Mouse (Mus musculus) heart, embryonic 10.5 days (tissue): ENCODE measurements around the gene Sik1. TPM values are rescaled to one million over a fixed set of nuclear protein-coding genes. Genes with fewer than 3 reads are reported as not detected.

Source experiments
- DNase-seq: peaks from one replicate; pipeline ENCODE4 v3.0.0-alpha.2; 2017; ENCODE audit warnings: low spot score
- H3K27ac ChIP-seq: fragments of 300-500 bp; sonication (generic); 2 replicates; pipeline ENCODE4 v1.5.1; 2016; ENCODE audit warnings: mild to moderate bottlenecking
- H3K27me3 ChIP-seq: fragments of 300-500 bp; sonication (generic); 2 replicates; pipeline ENCODE4 v1.6.1; 2016; ENCODE audit warnings: mild to moderate bottlenecking; ENCODE audit not compliant: poor library complexity, insufficient read depth, severe bottlenecking
- H3K36me3 ChIP-seq: fragments of 300-500 bp; sonication (generic); 2 replicates; pipeline ENCODE4 v1.6.1; 2016; ENCODE audit warnings: mild to moderate bottlenecking, moderate library complexity
- H3K4me1 ChIP-seq: fragments of 300-500 bp; sonication (generic); 2 replicates; pipeline ENCODE4 v1.6.1; 2016; ENCODE audit warnings: mild to moderate bottlenecking
- H3K4me3 ChIP-seq: fragments of 300-500 bp; sonication (generic); 2 replicates; pipeline ENCODE4 v1.5.1; 2016; ENCODE audit warnings: mild to moderate bottlenecking, moderate library complexity
- H3K9me3 ChIP-seq: fragments of 300-500 bp; sonication (generic); 2 replicates; pipeline ENCODE4 v1.6.1; 2016; ENCODE audit warnings: mild to moderate bottlenecking, moderate library complexity
- WGBS: fragments of 180-500 bp; shearing (Covaris S2); methylation state at CpG from one replicate; pipeline ENCODE4 v1.1.7; 2016; 5-methylcytosine and 5-hydroxymethylcytosine counted together
- polyA plus RNA-seq: library from polyadenylated mRNA; unstranded; fragments of >200 nt; fragmentation: Nextera tagmentation; extraction: Ambion mirVana; gene quantifications from 2 replicates; pipeline ENCODE4 v1.2.1, GENCODE M21; 2016

Sik1 gene
- polyA plus RNA-seq, 1 experiment from 2014 or later, result 22.0 TPM

- Histone ChIP-seq H3K27me3 (no peaks in the 10 kb centered on the region), H3K36me3 (peaks cover 6% of the 10 kb centered on the region; the same call in 1 of the 2 replicates), H3K9me3 (peaks cover 3% of the 10 kb centered on the region), H3K4me1 (peaks cover 47% of the 10 kb centered on the region), H3K4me3 (no peak overlapping the region), H3K27ac (peak overlapping the region; percentile 76; the same call in 1 of the 2 replicates)
- WGBS, result 88% methylated on average over 9 of the region's 9 CpGs
- no peak for DNase-seq
Measured at GRCm38 (mm10) chr17:31832577-31832964, 23.0 kb downstream of the Sik1 start.

- 84% methylated on average over 14 of the region's 14 CpGs for WGBS
- H3K27ac ChIP-seq, result peak overlapping the region; percentile 18; the same call in 1 of the 2 replicates
- H3K4me3 ChIP-seq, result no peak overlapping the region
- peaks cover 6% of the 10 kb centered on the region; the same call in 1 of the 2 replicates for H3K36me3 ChIP-seq
- H3K4me1 ChIP-seq, result peaks cover 47% of the 10 kb centered on the region
- no peaks in the 10 kb centered on the region for H3K27me3 ChIP-seq
- DNase-seq, result no peak
- H3K9me3 ChIP-seq, result peaks cover 3% of the 10 kb centered on the region
Measured at GRCm38 (mm10) chr17:31831866-31832576, 23.6 kb downstream of the Sik1 start.

GRCm38 (mm10) chr17:31831097-31831865, 24.3 kb downstream of the Sik1 start:
- 60% methylated on average over 6 of the region's 6 CpGs for WGBS
- Histone ChIP-seq H3K27me3 (no peaks in the 10 kb centered on the region), H3K4me3 (no peak overlapping the region), H3K4me1 (peaks cover 51% of the 10 kb centered on the region), H3K9me3 (peaks cover 3% of the 10 kb centered on the region), H3K27ac (peak overlapping the region; percentile 42), H3K36me3 (peaks cover 6% of the 10 kb centered on the region; the same call in 1 of the 2 replicates)
- no peak for DNase-seq

GRCm38 (mm10) chr17:31830506-31831075, 25.0 kb downstream of the Sik1 start:
- H3K27ac ChIP-seq, result peak overlapping the region; percentile 42; the same call in 1 of the 2 replicates
- peaks cover 3% of the 10 kb centered on the region; the same call in 1 of the 2 replicates for H3K27me3 ChIP-seq
- peaks cover 51% of the 10 kb centered on the region for H3K4me1 ChIP-seq
- DNase-seq, result no peak
- WGBS, result 82% methylated on average over 8 of the region's 8 CpGs
- no peak overlapping the region for H3K4me3 ChIP-seq
- H3K36me3 ChIP-seq, result peaks cover under 1% of the 10 kb centered on the region; the same call in 1 of the 2 replicates
- peaks cover under 1% of the 10 kb centered on the region; the same call in 1 of the 2 replicates for H3K9me3 ChIP-seq

GRCm38 (mm10) chr17:31828916-31829315, 26.7 kb downstream of the Sik1 start:
- peaks cover 5% of the 10 kb centered on the region; the same call in 1 of the 2 replicates for H3K27me3 ChIP-seq
- no peaks in the 10 kb centered on the region for H3K36me3 ChIP-seq
- H3K4me1 ChIP-seq, result peaks cover 37% of the 10 kb centered on the region
- WGBS, result 93% methylated on average over 5 of the region's 5 CpGs
- H3K9me3 ChIP-seq, result no peaks in the 10 kb centered on the region
- no peak overlapping the region for H3K27ac ChIP-seq
- H3K4me3 ChIP-seq, result no peak overlapping the region
- no peak for DNase-seq

GRCm38 (mm10) chr17:31828118-31828517, 27.5 kb downstream of the Sik1 start:
- H3K27me3 ChIP-seq, result peaks cover 5% of the 10 kb centered on the region; the same call in 1 of the 2 replicates
- H3K27ac ChIP-seq, result no peak overlapping the region; the same call in 1 of the 2 replicates
- 71% methylated on average over 5 of the region's 5 CpGs for WGBS
- no peaks in the 10 kb centered on the region for H3K36me3 ChIP-seq
- H3K9me3 ChIP-seq, result no peaks in the 10 kb centered on the region
- H3K4me1 ChIP-seq, result peaks cover 29% of the 10 kb centered on the region
- no peak for DNase-seq
- H3K4me3 ChIP-seq, result no peak overlapping the region

- peak overlapping the region; percentile 63; the same call in 1 of the 2 replicates for H3K27ac ChIP-seq
- H3K27me3 ChIP-seq, result peaks cover 5% of the 10 kb centered on the region; the same call in 1 of the 2 replicates
- no peaks in the 10 kb centered on the region for H3K36me3 ChIP-seq
- DNase-seq, result no peak
- WGBS, result 59% methylated on average over 5 of the region's 5 CpGs
- no peak overlapping the region for H3K4me3 ChIP-seq
- no peaks in the 10 kb centered on the region for H3K9me3 ChIP-seq
- peaks cover 25% of the 10 kb centered on the region for H3K4me1 ChIP-seq
Measured at GRCm38 (mm10) chr17:31827206-31827605, 28.4 kb downstream of the Sik1 start.

- DNase-seq, result no peak
- 0 out of 2 replicates have a peak overlapping the region, but pooled peaks have one; percentile 63 for H3K27ac ChIP-seq
- peaks cover 5% of the 10 kb centered on the region; the same call in 1 of the 2 replicates for H3K27me3 ChIP-seq
- H3K9me3 ChIP-seq, result no peaks in the 10 kb centered on the region
- 63% methylated on average over 6 of the region's 6 CpGs for WGBS
- H3K4me1 ChIP-seq, result peaks cover 25% of the 10 kb centered on the region
- H3K36me3 ChIP-seq, result no peaks in the 10 kb centered on the region
- no peak overlapping the region for H3K4me3 ChIP-seq
Measured at GRCm38 (mm10) chr17:31826669-31827068, 28.9 kb downstream of the Sik1 start.

- Histone ChIP-seq H3K36me3 (no peaks in the 10 kb centered on the region), H3K4me1 (peaks cover 31% of the 10 kb centered on the region), H3K27me3 (peaks cover 5% of the 10 kb centered on the region; the same call in 1 of the 2 replicates), H3K27ac (no peak overlapping the region), H3K4me3 (no peak overlapping the region), H3K9me3 (no peaks in the 10 kb centered on the region)
- 84% methylated on average over 9 of the region's 9 CpGs for WGBS
- DNase-seq, result no peak
Measured at GRCm38 (mm10) chr17:31825678-31826077, 29.9 kb downstream of the Sik1 start.

- Histone ChIP-seq H3K4me3 (no peak overlapping the region), H3K27me3 (peaks cover 5% of the 10 kb centered on the region; the same call in 1 of the 2 replicates), H3K36me3 (no peaks in the 10 kb centered on the region), H3K4me1 (peaks cover 37% of the 10 kb centered on the region), H3K27ac (no peak overlapping the region), H3K9me3 (no peaks in the 10 kb centered on the region)
- DNase-seq, result no peak
- WGBS, result 83% methylated on average over 7 of the region's 7 CpGs
Measured at GRCm38 (mm10) chr17:31824812-31825211, 30.8 kb downstream of the Sik1 start.

- peaks cover 18% of the 10 kb centered on the region for H3K27me3 ChIP-seq
- H3K4me1 ChIP-seq, result peaks cover 32% of the 10 kb centered on the region
- H3K9me3 ChIP-seq, result no peaks in the 10 kb centered on the region
- peak overlapping the region; percentile 80 for H3K27ac ChIP-seq
- DNase-seq, result no peak
- WGBS, result 29% methylated on average over 13 of the region's 13 CpGs
- H3K4me3 ChIP-seq, result no peak overlapping the region; the same call in 1 of the 2 replicates
- H3K36me3 ChIP-seq, result no peaks in the 10 kb centered on the region
Measured at GRCm38 (mm10) chr17:31821136-31821933, 34.3 kb downstream of the Sik1 start.
